Mouse (Mus musculus): ENCODE measurements around the gene Prkce. TPM values are rescaled to one million over a fixed set of nuclear protein-coding genes. Genes with fewer than 3 reads are reported as not detected.

Gene Prkce
- polyA plus RNA-seq, 2 experiments: 0.32 to 0.37 TPM

DNA sequence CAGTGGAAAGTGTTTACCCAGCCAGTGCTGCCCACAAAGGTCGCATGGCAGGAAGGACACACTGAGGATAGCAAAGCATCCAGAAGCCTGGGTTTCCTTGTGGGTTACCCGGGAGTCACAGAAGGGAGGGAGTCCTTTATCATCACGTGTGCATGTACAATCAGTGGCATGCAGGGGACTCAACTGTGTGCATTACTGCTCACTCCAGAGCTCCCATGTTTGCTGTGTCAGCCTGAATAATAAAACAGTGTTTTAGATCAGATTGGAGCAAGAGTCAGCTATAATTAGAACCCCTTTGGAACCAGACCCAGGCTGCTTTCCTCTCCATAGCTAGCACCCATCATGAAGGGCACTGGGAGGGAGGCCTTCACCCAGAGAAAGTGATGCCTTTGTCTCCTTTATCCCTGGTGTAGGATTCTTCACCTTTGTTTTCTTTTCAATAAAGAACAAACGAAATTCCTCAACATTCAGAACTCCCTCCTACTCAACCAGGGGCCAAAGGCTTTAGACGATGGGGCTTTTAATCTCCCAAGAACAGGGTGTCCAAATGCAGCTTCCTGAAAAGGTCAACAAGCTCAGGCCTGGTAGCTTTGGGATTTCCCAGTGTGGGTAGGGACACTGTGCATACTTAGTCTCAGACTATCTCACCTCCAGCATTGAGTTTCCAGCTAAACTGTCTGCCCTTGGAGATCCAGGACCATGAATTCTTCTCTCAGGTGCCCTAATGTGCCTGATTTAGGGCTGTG is 421.3 kb downstream of the Prkce start:
- no peak overlapping the region for H3K9ac ChIP-seq (replicated peaks)
- H3K27ac ChIP-seq: no peak overlapping the region
- no peaks in the 10 kb centered on the region for H3K36me3 ChIP-seq (replicated peaks; ENCODE audit: control insufficient read depth, insufficient read depth, low read depth)
- no peak for DNase-seq (ENCODE audit: low read depth in 3 of 3, low spot score in 3 of 3)
- H3K4me2 ChIP-seq (ENCODE audit: low read depth): no peak overlapping the region
- no peak for ATAC-seq (ENCODE audit: insufficient read depth)
- WGBS (ENCODE audit: insufficient replicate concordance): 38% methylated on average over 5 of the region's 5 CpGs
- 0 out of 4 replicates have a peak, but pooled peaks cover 0 to 1% of the 10 kb centered on the region in 2 experiments for H3K4me1 ChIP-seq (replicated peaks; ENCODE audit: control insufficient read depth in 2 of 2, insufficient read depth in 2 of 2, low read length in 1 of 2)
- no peaks in the 10 kb centered on the region for H3K27me3 ChIP-seq (ENCODE audit: control insufficient read depth, insufficient read depth, low read length)
- H3K9me3 ChIP-seq (ENCODE audit: control insufficient read depth, low read length): no peaks in the 10 kb centered on the region
- no peak for TF ChIP-seq CTCF (IDR thresholded peaks at IDR 0.05; ENCODE audit: low read depth)
- no peak for TF ChIP-seq EP300 (IDR thresholded peaks at IDR 0.05; ENCODE audit: low read depth)
- H3K4me3 ChIP-seq (ENCODE audit: insufficient read depth in 1 of 2, low read depth in 2 of 2, low read length in 2 of 2): no peak overlapping the region

DNA sequence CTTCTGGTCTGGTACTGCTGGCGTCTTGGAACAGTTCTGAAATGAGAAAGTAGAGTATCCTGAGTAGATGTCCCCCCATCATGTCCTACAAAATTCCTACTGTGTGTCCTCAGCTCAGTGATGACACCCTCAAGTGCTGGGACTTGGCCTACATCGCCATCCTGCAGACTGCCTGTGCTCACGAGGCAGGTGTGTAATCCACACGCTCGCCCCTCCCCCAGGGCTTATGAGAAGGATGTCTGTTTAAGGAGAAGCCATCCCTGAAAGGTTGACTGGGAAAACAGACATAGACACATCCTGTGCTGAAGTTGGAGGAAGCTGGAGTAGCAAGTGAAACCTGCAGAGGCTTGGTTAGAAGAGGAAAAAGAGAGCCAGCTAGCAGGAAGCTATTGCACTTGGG is 422.1 kb downstream of the Prkce start:
- no peaks in the 10 kb centered on the region for H3K9me3 ChIP-seq (ENCODE audit: control insufficient read depth, low read length)
- H3K36me3 ChIP-seq (replicated peaks; ENCODE audit: control insufficient read depth, insufficient read depth, low read depth): no peaks in the 10 kb centered on the region
- no peak overlapping the region for H3K4me3 ChIP-seq (ENCODE audit: insufficient read depth in 1 of 2, low read depth in 2 of 2, low read length in 2 of 2)
- H3K4me2 ChIP-seq (ENCODE audit: low read depth): no peak overlapping the region
- no peak overlapping the region for H3K9ac ChIP-seq (replicated peaks)
- ATAC-seq (ENCODE audit: insufficient read depth) (no peak), DNase-seq (ENCODE audit: low read depth in 3 of 3, low spot score in 3 of 3) (no peak)
- no peak overlapping the region for H3K27ac ChIP-seq
- TF ChIP-seq EP300 (IDR thresholded peaks at IDR 0.05; ENCODE audit: low read depth): no peak
- no peak for TF ChIP-seq CTCF (IDR thresholded peaks at IDR 0.05; ENCODE audit: low read depth)
- H3K27me3 ChIP-seq (ENCODE audit: control insufficient read depth, insufficient read depth, low read length): no peaks in the 10 kb centered on the region
- H3K4me1 ChIP-seq (replicated peaks; ENCODE audit: control insufficient read depth in 2 of 2, insufficient read depth in 2 of 2, low read length in 1 of 2): 0 out of 4 replicates have a peak, but pooled peaks cover 0 to 1% of the 10 kb centered on the region in 2 experiments
- WGBS (ENCODE audit: insufficient replicate concordance): 67% methylated on average over 5 of the region's 5 CpGs

DNA sequence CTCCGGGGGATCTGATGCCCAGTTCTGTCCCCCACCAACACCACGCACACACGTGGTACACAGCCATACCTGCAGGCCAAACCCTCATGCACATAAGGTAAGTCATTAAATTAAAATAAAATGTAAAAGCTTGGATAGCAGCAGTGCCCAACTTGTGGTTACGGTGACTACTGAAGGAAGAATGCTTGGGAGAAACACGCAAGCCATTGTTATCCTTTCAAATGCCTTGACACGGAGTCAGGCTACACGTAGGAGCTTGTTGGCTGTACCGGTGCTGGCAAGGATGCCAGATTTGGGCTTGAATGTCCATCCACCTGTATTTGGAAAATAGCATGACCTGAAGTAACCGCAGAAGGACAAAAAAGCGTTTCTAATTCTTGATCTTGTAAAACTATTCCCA is 423.7 kb downstream of the Prkce start:
- H3K4me2 ChIP-seq (ENCODE audit: low read depth): no peak overlapping the region
- no peaks in the 10 kb centered on the region for H3K9me3 ChIP-seq (ENCODE audit: control insufficient read depth, low read length)
- 71% methylated on average over 10 of the region's 10 CpGs for WGBS (ENCODE audit: insufficient replicate concordance)

DNA sequence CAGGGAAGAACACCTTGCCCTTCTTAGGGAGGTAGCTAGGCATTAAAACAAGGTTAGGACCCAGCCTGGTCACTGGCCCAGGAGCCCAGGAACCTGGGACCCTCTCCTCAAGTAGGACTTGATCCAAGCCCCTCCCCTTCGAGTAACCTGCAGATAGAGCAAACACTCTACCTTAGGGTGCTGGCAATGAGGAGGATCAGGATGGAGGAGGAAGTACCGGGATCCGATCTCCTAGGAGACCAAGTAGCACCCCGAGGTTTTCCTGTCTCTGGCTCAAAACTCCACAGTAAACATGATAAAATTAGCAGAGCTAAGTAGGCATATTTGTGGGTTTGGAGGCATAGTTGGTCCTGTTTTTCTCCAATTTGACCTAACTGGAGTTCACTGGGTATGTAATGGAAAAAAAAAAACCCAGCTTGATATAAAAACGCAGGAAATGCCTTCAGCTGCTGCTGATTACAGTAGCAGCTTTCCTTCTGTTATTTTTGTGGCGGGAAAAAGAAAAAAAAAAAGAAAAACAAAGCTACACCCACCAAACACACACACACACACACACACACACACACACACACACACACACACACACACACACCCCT is 425.5 kb downstream of the Prkce start:
- ATAC-seq (ENCODE audit: insufficient read depth) (no peak), DNase-seq (ENCODE audit: low read depth in 3 of 3, low spot score in 3 of 3) (no peak)
- Histone ChIP-seq H3K27me3 (ENCODE audit: control insufficient read depth, insufficient read depth, low read length) (no peaks in the 10 kb centered on the region), H3K27ac (no peak overlapping the region), H3K4me2 (ENCODE audit: low read depth) (no peak overlapping the region), H3K4me1 (replicated peaks; ENCODE audit: control insufficient read depth in 2 of 2, insufficient read depth in 2 of 2, low read length in 1 of 2) (0 out of 4 replicates have a peak, but pooled peaks cover 0 to 1% of the 10 kb centered on the region in 2 experiments), H3K9me3 (ENCODE audit: control insufficient read depth, low read length) (no peaks in the 10 kb centered on the region), H3K4me3 (ENCODE audit: insufficient read depth in 1 of 2, low read depth in 2 of 2, low read length in 2 of 2) (no peak overlapping the region), H3K36me3 (replicated peaks; ENCODE audit: control insufficient read depth, insufficient read depth, low read depth) (no peaks in the 10 kb centered on the region), H3K9ac (replicated peaks) (no peak overlapping the region)
- WGBS (ENCODE audit: insufficient replicate concordance): 28% methylated on average over 6 of the region's 6 CpGs
- TF ChIP-seq EP300 (IDR thresholded peaks at IDR 0.05; ENCODE audit: low read depth) (no peak), CTCF (IDR thresholded peaks at IDR 0.05; ENCODE audit: low read depth) (no peak)

More for the DNA sequence above, 423.7 kb downstream of the Prkce start:
- Histone ChIP-seq H3K9ac (replicated peaks) (no peak overlapping the region), H3K27ac (no peak overlapping the region), H3K36me3 (replicated peaks; ENCODE audit: control insufficient read depth, insufficient read depth, low read depth) (no peaks in the 10 kb centered on the region), H3K4me1 (replicated peaks; ENCODE audit: control insufficient read depth in 2 of 2, insufficient read depth in 2 of 2, low read length in 1 of 2) (0 out of 4 replicates have a peak, but pooled peaks cover 0 to 1% of the 10 kb centered on the region in 2 experiments), H3K4me3 (ENCODE audit: insufficient read depth in 1 of 2, low read depth in 2 of 2, low read length in 2 of 2) (no peak overlapping the region), H3K27me3 (ENCODE audit: control insufficient read depth, insufficient read depth, low read length) (no peaks in the 10 kb centered on the region)
- no peak for DNase-seq (ENCODE audit: low read depth in 3 of 3, low spot score in 3 of 3)
- ATAC-seq (ENCODE audit: insufficient read depth): no peak
- TF ChIP-seq EP300 (IDR thresholded peaks at IDR 0.05; ENCODE audit: low read depth) (no peak), CTCF (IDR thresholded peaks at IDR 0.05; ENCODE audit: low read depth) (no peak)

DNA sequence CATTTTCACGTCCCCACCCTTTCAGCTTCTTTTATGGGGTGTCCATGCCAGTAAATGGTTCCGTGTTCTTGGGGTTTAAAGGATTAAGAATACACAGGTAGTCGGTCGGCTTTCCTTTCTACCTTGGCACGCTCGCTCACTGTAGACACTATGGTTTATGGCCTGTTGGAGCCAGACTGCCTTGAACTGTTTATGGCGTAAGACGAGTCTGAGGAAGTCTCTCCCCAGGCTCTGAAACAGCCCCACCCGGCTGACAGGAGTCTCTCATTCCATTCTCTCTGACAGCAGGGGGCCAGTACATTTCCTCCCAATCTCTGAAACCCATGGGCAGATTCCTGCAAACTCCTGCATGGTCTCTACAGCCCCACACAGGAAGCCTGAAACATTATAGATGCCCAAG is 427.9 kb downstream of the Prkce start:
- 57% methylated on average over 9 of the region's 9 CpGs for WGBS (ENCODE audit: insufficient replicate concordance)
- Histone ChIP-seq H3K36me3 (replicated peaks; ENCODE audit: control insufficient read depth, insufficient read depth, low read depth) (no peaks in the 10 kb centered on the region), H3K4me2 (ENCODE audit: low read depth) (no peak overlapping the region), H3K27ac (no peak overlapping the region), H3K27me3 (ENCODE audit: control insufficient read depth, insufficient read depth, low read length) (no peaks in the 10 kb centered on the region), H3K4me1 (replicated peaks; ENCODE audit: control insufficient read depth in 2 of 2, insufficient read depth in 2 of 2, low read length in 1 of 2) (peaks cover 0 to 3% of the 10 kb centered on the region in 2 experiments; a peak in 1 of 4 replicates), H3K9ac (replicated peaks) (no peak overlapping the region), H3K4me3 (ENCODE audit: insufficient read depth in 1 of 2, low read depth in 2 of 2, low read length in 2 of 2) (no peak overlapping the region), H3K9me3 (ENCODE audit: control insufficient read depth, low read length) (no peaks in the 10 kb centered on the region)
- no peak for DNase-seq (ENCODE audit: low read depth in 3 of 3, low spot score in 3 of 3)
- no peak for ATAC-seq (ENCODE audit: insufficient read depth)
- TF ChIP-seq EP300 (IDR thresholded peaks at IDR 0.05; ENCODE audit: low read depth) (no peak), CTCF (IDR thresholded peaks at IDR 0.05; ENCODE audit: low read depth) (no peak)
